Mouse (Mus musculus) spleen, adult 18-20 months (tissue): Measurements from ENCODE around the gene Prkaa1.
"Not testable (repeated sequence)": the region's sequence is repeated elsewhere in the genome, so short reads cannot be mapped to it uniquely, and the experiment has no call there.

ENCODE experiments used
- DNase-seq, 2 experiments: peaks; one replicate each; pipeline ENCODE4 v3.0.0; 2022; ENCODE audit warnings: mixed read lengths in 2 of 2

Prkaa1 gene

GRCm38 (mm10) chr15:5130887-5131668 lies 12.6 kb upstream of the Prkaa1 start:
- not testable (repeated sequence) for DNase-seq

GRCm38 (mm10) chr15:5133301-5133700 lies 10.4 kb upstream of the Prkaa1 start:
- DNase-seq: no peak

GRCm38 (mm10) chr15:5134179-5134578 lies 9.5 kb upstream of the Prkaa1 start:
- no peak for DNase-seq

GRCm38 (mm10) chr15:5134945-5135483 lies 8.6 kb upstream of the Prkaa1 start:
- no peak for DNase-seq

GRCm38 (mm10) chr15:5138021-5138856 lies 5.4 kb upstream of the Prkaa1 start:
- DNase-seq: no peak

- no peak for DNase-seq
These were observed 4.3 kb upstream of the Prkaa1 start for GRCm38 (mm10) chr15:5139366-5139765.

GRCm38 (mm10) chr15:5139863-5140262 lies 3.8 kb upstream of the Prkaa1 start:
- DNase-seq: no peak

- no peak for DNase-seq
These were observed 3.3 kb upstream of the Prkaa1 start for GRCm38 (mm10) chr15:5140357-5140756.

- DNase-seq: no peak
These were observed 1.6 kb upstream of the Prkaa1 start for GRCm38 (mm10) chr15:5142047-5142446.

GRCm38 (mm10) chr15:5142714-5143113 lies 947 bp upstream of the Prkaa1 start:
- no peak for DNase-seq

- DNase-seq: peak in 1 of 2 experiments; percentile 66
These were observed 539 bp downstream of the Prkaa1 start for GRCm38 (mm10) chr15:5144021-5144778.

- no peak for DNase-seq
These were observed 1.7 kb downstream of the Prkaa1 start for GRCm38 (mm10) chr15:5145196-5145945.

- DNase-seq: no peak
These were observed 5.5 kb downstream of the Prkaa1 start for GRCm38 (mm10) chr15:5149187-5149586.

- no peak for DNase-seq
These were observed 8.5 kb downstream of the Prkaa1 start for GRCm38 (mm10) chr15:5152171-5152570.

- DNase-seq: no peak
These were observed 11.0 kb downstream of the Prkaa1 start for GRCm38 (mm10) chr15:5154621-5155020.

- no peak for DNase-seq
These were observed 11.4 kb downstream of the Prkaa1 start for GRCm38 (mm10) chr15:5155093-5155492.

GRCm38 (mm10) chr15:5156355-5156754 lies 12.7 kb downstream of the Prkaa1 start:
- no peak for DNase-seq

GRCm38 (mm10) chr15:5157386-5157785 lies 13.7 kb downstream of the Prkaa1 start:
- DNase-seq: no peak

- no peak for DNase-seq
These were observed 15.2 kb downstream of the Prkaa1 start for GRCm38 (mm10) chr15:5158827-5159226.

- DNase-seq: no peak
These were observed 21.6 kb downstream of the Prkaa1 start for GRCm38 (mm10) chr15:5165121-5165773.

- no peak for DNase-seq
These were observed 29.7 kb downstream of the Prkaa1 start for GRCm38 (mm10) chr15:5173217-5173820.
